Mouse (Mus musculus): ENCODE measurements around the gene Btk.

DNA sequence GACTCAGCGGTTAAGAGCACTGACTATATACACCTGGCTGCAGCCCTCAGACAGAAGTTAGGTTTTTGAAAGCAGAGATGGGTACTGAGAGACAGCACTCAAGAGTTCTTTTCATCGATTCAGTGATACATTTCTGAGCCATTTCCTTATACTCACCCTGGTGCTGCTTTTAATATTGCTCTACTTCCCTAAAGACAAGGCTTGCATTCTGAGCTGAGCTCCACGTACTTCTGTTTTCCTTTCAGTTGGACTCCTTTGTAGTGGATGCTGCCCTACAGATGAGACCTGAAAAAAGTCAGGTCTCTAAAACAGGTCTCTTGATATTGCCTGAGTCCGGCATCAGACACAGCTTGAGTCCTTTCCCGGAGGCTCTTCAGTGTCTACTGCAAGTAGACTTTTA, 49.3 kb upstream of the Btk start:
- TF ChIP-seq POLR2A (IDR thresholded peaks at IDR 0.05; ENCODE audit: control insufficient read depth, low read depth, low read length) (no peak), CTCF (IDR thresholded peaks at IDR 0.05; ENCODE audit: control insufficient read depth, insufficient read depth, insufficient replicate concordance, low read depth, low read length) (no peak)

Measured in testis, adult 2 months (tissue).